Mouse (Mus musculus): ENCODE results near the gene Gm28363. TPM values are rescaled to one million over a fixed set of nuclear protein-coding genes. Genes with fewer than 3 reads are reported as not detected.
"Not testable (repeated sequence)": the region's sequence is repeated elsewhere in the genome, so short reads cannot be mapped to it uniquely, and the experiment has no call there.

Gm28363 gene
- not detected in 2 replicates for total RNA-seq (2012; rRNA removed)
- not detected in 2 replicates for total RNA-seq (2014; rRNA removed)
- polyA plus RNA-seq (2012; ENCODE audit: insufficient read length, low read depth) = not detected in 2 replicates

- dilution Hi-C loops (cut with MboI; ENCODE audit: extremely low pct_ligation_motif_present, extremely low pct_unique_long_range_greater_than_20kb, low sequenced_read_pairs); in situ Hi-C loops (cut with MboI; ENCODE audit: low pct_ligation_motif_present, low pct_unique_long_range_greater_than_20kb, low sequenced_read_pairs); H3K36me3 ChIP-seq (replicated peaks in 1 of 2; ENCODE audit: control insufficient read depth in 1 of 2, insufficient read depth in 1 of 2, low read length in 1 of 2); H3K4me1 ChIP-seq (ENCODE audit: control insufficient read depth in 1 of 2, insufficient read depth in 2 of 2); H3K9me3 ChIP-seq (replicated peaks; ENCODE audit: low read length); H3K4me2 ChIP-seq (ENCODE audit: insufficient read depth, low read depth, poor library complexity, severe bottlenecking); H3K4me3 ChIP-seq (replicated peaks in 1 of 3; ENCODE audit: low read depth in 2 of 3, low read length in 2 of 3, poor library complexity in 1 of 3); H3K27me3 ChIP-seq (replicated peaks); H3K27ac ChIP-seq (ENCODE audit: insufficient read depth, low read depth); DNase-seq (ENCODE audit: extremely low read depth); H3K79me2 ChIP-seq (replicated peaks; ENCODE audit: control insufficient read depth, extremely low read depth, insufficient read depth, poor library complexity, severe bottlenecking); H3K9ac ChIP-seq (ENCODE audit: insufficient read depth, low read depth): not testable (repeated sequence)
These were observed at the start of gene Gm28363 for GRCm38 (mm10) chr1:117696831-117697230. TSS of gene Gm28363 (plus strand) at chr1:117697131.

GRCm38 (mm10) chr1:117650236-117650635 is 46.7 kb upstream of the Gm28363 start:
- H3K79me2 ChIP-seq (replicated peaks; ENCODE audit: control insufficient read depth, extremely low read depth, insufficient read depth, poor library complexity, severe bottlenecking); H3K4me2 ChIP-seq (ENCODE audit: insufficient read depth, low read depth, poor library complexity, severe bottlenecking); dilution Hi-C loops (cut with MboI; ENCODE audit: extremely low pct_ligation_motif_present, extremely low pct_unique_long_range_greater_than_20kb, low sequenced_read_pairs); H3K9me3 ChIP-seq (replicated peaks; ENCODE audit: low read length); H3K9ac ChIP-seq (ENCODE audit: insufficient read depth, low read depth); H3K4me3 ChIP-seq (replicated peaks in 1 of 3; ENCODE audit: low read depth in 2 of 3, low read length in 2 of 3, poor library complexity in 1 of 3); H3K27ac ChIP-seq (ENCODE audit: insufficient read depth, low read depth); H3K4me1 ChIP-seq (ENCODE audit: control insufficient read depth in 1 of 2, insufficient read depth in 2 of 2); H3K36me3 ChIP-seq (replicated peaks in 1 of 2; ENCODE audit: control insufficient read depth in 1 of 2, insufficient read depth in 1 of 2, low read length in 1 of 2); DNase-seq (ENCODE audit: extremely low read depth); H3K27me3 ChIP-seq (replicated peaks); in situ Hi-C loops (cut with MboI; ENCODE audit: low pct_ligation_motif_present, low pct_unique_long_range_greater_than_20kb, low sequenced_read_pairs): not testable (repeated sequence)

Other genes with a start within 250 kb of the Gm28363 start
- gene B020011L13Rik, start 84.0 kb downstream of the Gm28363 start, total RNA-seq (2012; rRNA removed) = not detected in 2 replicates
- not detected in 2 replicates for gene B020011L13Rik, start 84.0 kb downstream of the Gm28363 start, total RNA-seq (2014; rRNA removed)
- gene B020011L13Rik, start 84.0 kb downstream of the Gm28363 start, polyA plus RNA-seq (2012; ENCODE audit: insufficient read length, low read depth) = not detected in 2 replicates
- gene Gm28360, start 132.9 kb downstream of the Gm28363 start, total RNA-seq (2012; rRNA removed) = not detected in 2 replicates
- gene Gm28360, start 132.9 kb downstream of the Gm28363 start, total RNA-seq (2014; rRNA removed) = not detected in 2 replicates
- not detected in 2 replicates for gene Gm28360, start 132.9 kb downstream of the Gm28363 start, polyA plus RNA-seq (2012; ENCODE audit: insufficient read length, low read depth)
- gene Gm28168, start 230.9 kb downstream of the Gm28363 start, total RNA-seq (2012; rRNA removed) = not detected in 2 replicates
- not detected in 2 replicates for gene Gm28168, start 230.9 kb downstream of the Gm28363 start, total RNA-seq (2014; rRNA removed)
- not detected in 2 replicates for gene Gm28168, start 230.9 kb downstream of the Gm28363 start, polyA plus RNA-seq (2012; ENCODE audit: insufficient read length, low read depth)